Mouse (Mus musculus) forebrain, embryonic 11.5 days (tissue): ENCODE data around the gene Cdh15. TPM values are rescaled to one million over a fixed set of nuclear protein-coding genes. Genes with fewer than 3 reads are reported as not detected.

ENCODE experiments used
- ATAC-seq: fragments of 200-750 bp; cut with Nextera tagmentation; replicated peaks from 2 replicates; pipeline ENCODE4 v1.8.0; 2017; ENCODE audit warnings: moderate TSS enrichment; ENCODE audit not compliant: low FRiP score
- DNase-seq: peaks from one replicate; pipeline ENCODE4 v3.0.0-alpha.2; 2017; ENCODE audit warnings: low spot score
- H3K27ac ChIP-seq: fragments of 300-500 bp; sonication (generic); 2 replicates; pipeline ENCODE4 v1.5.1; 2014; ENCODE audit warnings: low read depth, low read length
- H3K27me3 ChIP-seq: fragments of 300-500 bp; sonication (generic); 2 replicates; pipeline ENCODE4 v1.6.1; 2014; ENCODE audit warnings: mild to moderate bottlenecking, low read length, mixed read lengths; ENCODE audit not compliant: control insufficient read depth, insufficient read depth
- H3K36me3 ChIP-seq: fragments of 300-500 bp; sonication (generic); 2 replicates; pipeline ENCODE4 v1.6.1; 2014; ENCODE audit warnings: mild to moderate bottlenecking, low read length, moderate library complexity, mixed read lengths; ENCODE audit not compliant: control insufficient read depth, insufficient read depth
- H3K4me1 ChIP-seq: fragments of 300-500 bp; sonication (generic); replicated peaks from 2 replicates; pipeline ENCODE4 v1.6.1; 2014; ENCODE audit warnings: low read length, mixed read lengths; ENCODE audit not compliant: control insufficient read depth, insufficient read depth
- H3K4me2 ChIP-seq: fragments of 300-500 bp; sonication (generic); 2 replicates; pipeline ENCODE4 v1.6.1; 2014; ENCODE audit warnings: low read depth, mild to moderate bottlenecking, low read length, moderate library complexity, mixed read lengths; ENCODE audit not compliant: severe bottlenecking
- H3K4me3 ChIP-seq: fragments of 300-500 bp; sonication (generic); 2 replicates; pipeline ENCODE4 v1.5.1; 2014; ENCODE audit warnings: low read depth, low read length
- H3K9ac ChIP-seq: fragments of 300-500 bp; sonication (generic); 2 replicates; pipeline ENCODE4 v1.6.1; 2014; ENCODE audit warnings: low read length
- H3K9me3 ChIP-seq: fragments of 300-500 bp; sonication (generic); 2 replicates; pipeline ENCODE4 v1.6.1; 2016; ENCODE audit warnings: low read length, mixed read lengths; ENCODE audit not compliant: control insufficient read depth
- WGBS: fragments of 180-500 bp; shearing (Covaris S2); extraction: QIAGEN DNeasy Blood & Tissue Kit; methylation state at CpG from one replicate; pipeline ENCODE4 v1.1.7; 2014; 5-methylcytosine and 5-hydroxymethylcytosine counted together
- polyA plus RNA-seq: library from polyadenylated mRNA; unstranded; fragments of >200 nt; fragmentation: Nextera tagmentation; extraction: Ambion mirVana; gene quantifications from 2 replicates; pipeline ENCODE4 v1.2.1, GENCODE M21; 2014

Gene Cdh15
- polyA plus RNA-seq, 1 experiment from 2014 or later: 0.56 TPM

DNA sequence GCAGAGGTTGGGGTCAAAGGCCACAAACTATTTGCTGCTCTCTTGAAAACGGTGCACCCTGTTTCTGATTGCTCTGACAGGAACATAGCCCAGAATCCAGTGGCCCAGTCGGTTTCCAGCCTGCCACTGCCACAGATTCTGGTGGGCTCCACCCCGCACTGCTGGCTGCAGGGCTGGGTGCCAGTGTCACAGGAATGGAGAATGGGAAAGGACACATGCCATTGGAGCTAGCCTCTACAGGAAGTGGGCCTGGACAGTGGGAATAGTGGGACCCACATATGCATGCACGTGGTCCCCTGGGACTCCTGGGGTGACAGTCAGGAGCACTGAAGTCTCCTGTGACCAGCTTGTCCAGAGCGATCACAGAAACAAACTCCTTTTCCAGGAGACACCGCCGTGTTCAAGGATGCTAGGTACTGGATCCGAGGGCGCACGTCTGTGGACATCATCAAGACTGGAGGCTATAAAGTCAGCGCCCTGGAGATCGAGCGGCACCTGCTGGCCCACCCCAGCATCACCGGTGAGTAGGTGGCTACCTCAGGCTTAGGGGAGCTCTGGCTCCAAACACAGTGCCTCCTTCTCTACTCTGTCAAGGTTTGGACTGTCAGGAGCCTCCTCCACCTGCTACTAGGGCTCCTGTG is 35.0 kb upstream of the Cdh15 start:
- Histone ChIP-seq H3K9me3 (no peaks in the 10 kb centered on the region), H3K9ac (no peak overlapping the region), H3K4me1 (peaks cover 11% of the 10 kb centered on the region; the same call in 1 of the 2 replicates), H3K27ac (no peak overlapping the region), H3K4me3 (no peak overlapping the region), H3K4me2 (no peak overlapping the region), H3K27me3 (peaks cover 6% of the 10 kb centered on the region), H3K36me3 (no peaks in the 10 kb centered on the region)
- no peak for DNase-seq
- WGBS: 73% methylated on average over 14 of the region's 14 CpGs
- no peak for ATAC-seq

DNA sequence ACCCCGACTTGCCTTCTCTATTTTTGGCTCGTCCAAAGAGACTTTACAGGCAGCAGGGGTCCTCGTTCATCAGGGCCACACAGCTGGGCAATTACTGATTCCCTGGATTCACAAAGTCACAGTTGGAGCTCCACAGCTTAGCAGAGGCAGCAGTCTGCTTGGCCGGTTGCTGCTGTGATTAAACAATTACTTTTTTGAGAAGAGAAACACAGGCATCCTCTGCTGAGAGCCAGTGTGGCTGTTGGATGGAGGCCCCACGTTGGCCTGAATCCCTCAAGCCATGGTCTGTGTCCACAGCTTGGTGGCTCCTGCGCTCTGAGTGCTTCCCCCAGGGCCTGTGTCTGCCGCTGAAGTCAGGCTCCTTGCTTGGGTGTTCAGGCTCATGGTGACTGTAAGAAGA is 33.2 kb upstream of the Cdh15 start:
- H3K36me3 ChIP-seq: no peaks in the 10 kb centered on the region
- peak overlapping the region; percentile 25; the same call in 1 of the 2 replicates for H3K27ac ChIP-seq
- H3K4me3 ChIP-seq: no peak overlapping the region
- peaks cover 2% of the 10 kb centered on the region for H3K27me3 ChIP-seq
- DNase-seq (no peak), ATAC-seq (no peak)
- H3K9ac ChIP-seq: no peak overlapping the region
- 8% methylated on average over 7 of the region's 7 CpGs for WGBS
- peaks cover 11% of the 10 kb centered on the region; the same call in 1 of the 2 replicates for H3K4me1 ChIP-seq
- H3K9me3 ChIP-seq: no peaks in the 10 kb centered on the region
- no peak overlapping the region for H3K4me2 ChIP-seq

DNA sequence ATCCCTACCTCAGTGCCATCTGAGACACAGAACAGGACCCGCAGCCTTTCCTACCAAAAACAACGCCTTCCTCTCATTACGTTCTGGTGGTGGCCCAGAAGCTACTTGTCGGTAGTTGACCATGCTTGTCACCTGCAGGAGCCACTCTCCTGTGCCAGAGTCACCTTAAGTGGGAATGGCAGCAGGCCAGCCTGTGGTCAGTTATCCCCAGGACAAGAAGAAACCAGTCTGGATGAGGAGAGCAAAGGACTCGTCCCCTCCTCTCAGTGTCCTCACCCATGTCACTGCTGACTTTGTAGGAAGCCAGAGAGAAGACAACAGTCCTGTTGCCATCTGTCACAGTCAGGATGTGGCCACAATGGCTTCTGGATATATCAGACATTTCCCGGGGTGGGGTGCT is 30.8 kb upstream of the Cdh15 start:
- Histone ChIP-seq H3K27ac (no peak overlapping the region), H3K4me1 (peaks cover 11% of the 10 kb centered on the region; the same call in 1 of the 2 replicates), H3K27me3 (no peaks in the 10 kb centered on the region; the same call in 1 of the 2 replicates), H3K4me3 (no peak overlapping the region), H3K9ac (no peak overlapping the region), H3K4me2 (no peak overlapping the region), H3K36me3 (no peaks in the 10 kb centered on the region), H3K9me3 (no peaks in the 10 kb centered on the region)
- ATAC-seq (no peak), DNase-seq (no peak)
- 88% methylated on average over 6 of the region's 6 CpGs for WGBS

DNA sequence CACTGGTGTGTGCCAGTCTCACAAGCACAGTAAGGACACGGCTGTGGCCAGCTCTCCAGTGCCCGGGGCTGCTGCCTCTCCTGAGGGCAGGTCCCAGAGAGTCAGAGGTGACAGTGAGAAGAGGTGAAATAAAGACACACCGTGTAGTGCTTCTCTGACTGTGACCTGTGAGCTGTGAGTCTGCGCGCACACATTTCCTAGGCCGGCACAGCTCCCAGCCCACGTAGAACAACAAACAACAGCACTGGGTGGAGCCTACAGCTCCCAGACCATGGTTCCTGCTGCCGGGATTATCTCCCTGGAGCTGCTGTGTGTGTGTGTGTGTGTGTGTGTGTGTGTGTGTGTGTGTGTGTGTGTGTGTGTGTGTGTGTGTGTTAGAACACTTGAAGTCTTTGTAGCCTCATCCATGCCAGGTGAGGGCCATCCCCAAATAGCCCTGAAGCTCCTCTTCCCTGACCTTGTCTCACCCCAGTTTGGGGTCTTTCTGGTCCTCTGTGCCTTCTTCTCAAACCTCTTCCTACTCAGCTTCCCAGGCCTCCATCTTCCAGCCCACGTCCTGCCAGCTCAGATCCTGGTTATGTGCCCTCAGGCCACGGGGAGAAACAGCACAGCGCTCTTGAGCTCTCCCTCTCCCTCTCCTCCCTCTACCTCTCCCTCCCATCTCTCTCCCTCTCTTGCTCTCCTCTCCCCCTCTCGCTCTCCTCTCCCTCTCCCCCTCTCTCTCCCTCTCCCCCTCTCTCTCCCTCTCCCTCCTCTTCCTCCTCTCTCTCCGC is 29.9 kb upstream of the Cdh15 start:
- Histone ChIP-seq H3K4me2 (no peak overlapping the region), H3K9ac (no peak overlapping the region), H3K4me3 (no peak overlapping the region), H3K4me1 (peaks cover 11% of the 10 kb centered on the region; the same call in 1 of the 2 replicates), H3K27ac (no peak overlapping the region), H3K9me3 (no peaks in the 10 kb centered on the region), H3K27me3 (no peaks in the 10 kb centered on the region; the same call in 1 of the 2 replicates), H3K36me3 (no peaks in the 10 kb centered on the region)
- DNase-seq (no peak), ATAC-seq (no peak)
- 39% methylated on average over 13 of the region's 13 CpGs for WGBS

DNA sequence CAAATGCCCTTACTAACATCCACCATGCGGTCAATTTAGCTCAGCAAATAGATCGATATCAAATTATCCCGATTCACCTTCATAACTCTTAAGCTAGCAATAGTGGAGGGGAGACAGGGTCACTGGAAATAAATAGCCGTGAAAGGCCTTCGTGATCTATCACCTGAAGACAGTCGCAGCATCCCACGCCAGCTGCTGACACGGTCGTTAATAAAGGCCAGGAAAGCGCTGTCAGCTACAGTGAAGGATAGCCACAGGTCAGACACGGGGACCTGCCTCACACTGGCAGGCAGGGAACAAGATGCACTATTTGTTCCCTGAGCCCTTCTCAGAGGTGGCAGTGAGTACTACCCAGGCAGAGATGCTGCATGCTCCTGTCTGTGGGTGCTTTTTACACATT is 28.0 kb upstream of the Cdh15 start:
- Histone ChIP-seq H3K4me1 (peaks cover 8% of the 10 kb centered on the region; the same call in 1 of the 2 replicates), H3K4me3 (no peak overlapping the region), H3K9me3 (no peaks in the 10 kb centered on the region), H3K27me3 (no peaks in the 10 kb centered on the region; the same call in 1 of the 2 replicates), H3K36me3 (no peaks in the 10 kb centered on the region), H3K9ac (no peak overlapping the region), H3K27ac (no peak overlapping the region), H3K4me2 (no peak overlapping the region)
- ATAC-seq: no peak
- no peak for DNase-seq
- 93% methylated on average over 11 of the region's 11 CpGs for WGBS

DNA sequence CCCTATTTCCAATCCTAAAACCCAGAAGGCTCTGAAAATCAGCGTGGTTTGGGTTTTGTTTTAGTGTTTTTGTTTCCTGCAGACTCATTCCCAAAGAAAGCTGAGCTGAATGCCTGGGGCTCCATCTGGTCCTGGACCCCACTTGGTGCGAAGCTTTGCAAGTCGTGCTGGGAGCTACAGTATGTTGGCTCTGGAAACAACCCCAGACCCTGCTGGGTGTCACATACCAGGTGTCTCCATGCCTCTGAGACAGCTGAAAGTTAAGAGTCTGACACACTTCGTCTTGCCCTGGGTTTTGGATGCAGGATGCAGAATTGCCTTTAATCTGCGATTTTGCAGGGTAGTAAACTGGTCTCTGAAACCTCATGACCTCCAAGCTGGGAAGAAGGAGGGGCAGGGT is 23.2 kb upstream of the Cdh15 start:
- DNase-seq: no peak
- no peaks in the 10 kb centered on the region for H3K36me3 ChIP-seq
- no peaks in the 10 kb centered on the region; the same call in 1 of the 2 replicates for H3K4me1 ChIP-seq
- H3K9me3 ChIP-seq: no peaks in the 10 kb centered on the region
- 43% methylated on average over 5 of the region's 5 CpGs for WGBS
- no peak for ATAC-seq
- no peak overlapping the region for H3K4me3 ChIP-seq
- no peak overlapping the region for H3K4me2 ChIP-seq
- H3K9ac ChIP-seq: no peak overlapping the region
- H3K27ac ChIP-seq: no peak overlapping the region
- no peaks in the 10 kb centered on the region for H3K27me3 ChIP-seq

DNA sequence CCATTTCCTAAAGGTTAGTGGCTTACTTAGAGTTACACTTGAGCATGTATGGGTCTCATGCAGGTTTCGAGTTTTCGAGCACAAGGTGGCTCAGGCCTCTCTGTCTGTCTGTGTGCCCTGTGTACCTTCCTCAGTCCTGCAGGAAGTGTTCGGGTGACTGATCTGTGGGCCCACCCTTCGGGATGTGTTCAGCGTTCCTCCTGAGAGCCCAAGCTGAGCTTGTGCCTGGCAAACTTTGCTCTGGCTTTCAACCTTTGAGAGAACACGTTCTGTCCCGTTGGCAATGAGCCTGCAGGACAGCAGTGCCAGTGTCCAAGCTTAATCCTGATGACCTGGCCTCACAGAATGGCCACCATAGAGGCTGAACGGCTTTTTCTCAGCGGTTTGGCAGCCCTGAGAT is 22.8 kb upstream of the Cdh15 start:
- Histone ChIP-seq H3K4me2 (no peak overlapping the region), H3K36me3 (no peaks in the 10 kb centered on the region), H3K27me3 (no peaks in the 10 kb centered on the region), H3K27ac (no peak overlapping the region), H3K9me3 (no peaks in the 10 kb centered on the region), H3K4me1 (no peaks in the 10 kb centered on the region; the same call in 1 of the 2 replicates), H3K4me3 (no peak overlapping the region), H3K9ac (no peak overlapping the region)
- ATAC-seq (no peak), DNase-seq (no peak)
- WGBS: 78% methylated on average over 9 of the region's 9 CpGs

DNA sequence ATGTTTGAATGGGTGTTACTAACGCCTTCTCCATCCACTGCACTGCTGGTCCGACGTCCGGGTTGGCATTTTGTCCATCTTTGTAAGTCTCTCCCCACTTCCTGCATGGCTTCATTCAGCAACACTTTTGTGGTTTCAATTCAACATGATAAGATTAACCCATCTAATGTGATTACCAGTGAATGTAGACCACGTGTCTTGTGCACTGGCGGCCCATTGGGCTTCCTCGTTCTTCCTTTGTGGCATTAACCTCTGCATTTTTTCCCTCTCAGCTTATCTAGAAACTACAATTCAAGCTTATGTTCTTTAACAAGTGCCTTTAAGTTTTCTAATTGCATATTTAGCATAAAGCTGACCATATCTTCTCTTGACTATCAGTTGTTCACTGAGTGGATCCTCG is 22.4 kb upstream of the Cdh15 start:
- Histone ChIP-seq H3K27me3 (no peaks in the 10 kb centered on the region), H3K27ac (no peak overlapping the region), H3K4me1 (no peaks in the 10 kb centered on the region; the same call in 1 of the 2 replicates), H3K4me2 (no peak overlapping the region), H3K4me3 (no peak overlapping the region), H3K36me3 (no peaks in the 10 kb centered on the region), H3K9ac (no peak overlapping the region), H3K9me3 (no peaks in the 10 kb centered on the region)
- ATAC-seq (no peak), DNase-seq (no peak)
- 79% methylated on average over 8 of the region's 8 CpGs for WGBS
